Mouse (Mus musculus) CH12.LX (cell line): ENCODE measurements around the gene Txk. TPM values are rescaled to one million over a fixed set of nuclear protein-coding genes. Genes with fewer than 3 reads are reported as not detected.

Experiments used
- DNase-seq: peaks from one replicate; pipeline ENCODE4 v3.0.0-alpha.2; 2013; ENCODE audit errors: extremely low read depth
- H3K27ac ChIP-seq: 2 replicates; pipeline ENCODE4 v1.5.1; 2012; ENCODE audit warnings: low read depth, mild to moderate bottlenecking, control low read depth, moderate library complexity; ENCODE audit not compliant: insufficient read depth
- H3K27me3 ChIP-seq: replicated peaks from 2 replicates; pipeline ENCODE3; 2012; ENCODE audit warnings: inconsistent platforms
- H3K36me3 ChIP-seq, 2 experiments: replicated peaks in 1 of 2; 2 replicates each; pipeline versions ENCODE3 to v1.6.1; 2012; ENCODE audit warnings: inconsistent platforms in 1 of 2, low read length in 1 of 2, mild to moderate bottlenecking in 1 of 2, mixed read lengths in 1 of 2, moderate library complexity in 1 of 2; ENCODE audit not compliant: control insufficient read depth in 1 of 2, insufficient read depth in 1 of 2
- H3K4me1 ChIP-seq, 2 experiments: 2 replicates each; pipeline ENCODE4 v1.6.1; 2012; ENCODE audit warnings: inconsistent platforms in 1 of 2, moderate library complexity in 1 of 2; ENCODE audit not compliant: insufficient read depth in 2 of 2, control insufficient read depth in 1 of 2
- H3K4me2 ChIP-seq: 2 replicates; pipeline ENCODE4 v1.6.1; 2012; ENCODE audit warnings: low read depth, mild to moderate bottlenecking, control low read depth; ENCODE audit not compliant: poor library complexity, insufficient read depth, severe bottlenecking
- H3K4me3 ChIP-seq, 3 experiments: fragments of 150-350 bp in 1 of 3; sonication (generic) in 1 of 3; replicated peaks in 1 of 3; 2 replicates each; pipeline versions ENCODE3 to v1.5.1; 2011 to 2012; ENCODE audit warnings: low read depth in 2 of 3, low read length in 2 of 3, mild to moderate bottlenecking in 2 of 3, moderate library complexity in 2 of 3, control low read depth in 1 of 3, improper control_type of control experiment in 1 of 3, inconsistent platforms in 1 of 3, mixed read lengths in 1 of 3; ENCODE audit not compliant: poor library complexity in 1 of 3
- H3K79me2 ChIP-seq: replicated peaks from 2 replicates; pipeline ENCODE4 v1.6.1; 2012; ENCODE audit warnings: mild to moderate bottlenecking, moderate library complexity; ENCODE audit not compliant: control insufficient read depth, poor library complexity, insufficient read depth, severe bottlenecking; ENCODE audit errors: extremely low read depth
- H3K9ac ChIP-seq: 2 replicates; pipeline ENCODE4 v1.6.1; 2012; ENCODE audit warnings: low read depth, mild to moderate bottlenecking, control low read depth, moderate library complexity; ENCODE audit not compliant: insufficient read depth
- H3K9me3 ChIP-seq: replicated peaks from 2 replicates; pipeline ENCODE3; 2012; ENCODE audit warnings: low read length, inconsistent platforms, mixed read lengths
- BHLHE40 ChIP-seq: IDR thresholded peaks from 2 replicates; pipeline ENCODE4 v1.6.1; 2011; ENCODE audit warnings: mild to moderate bottlenecking, low read depth, low read length, improper control_type of control experiment
- CHD1 ChIP-seq: IDR thresholded peaks from 2 replicates; pipeline ENCODE4 v1.6.1; 2012; ENCODE audit warnings: low read depth, low read length, improper control_type of control experiment, inconsistent platforms
- EP300 ChIP-seq: IDR thresholded peaks from 2 replicates; pipeline ENCODE4 v1.6.1; 2011; ENCODE audit warnings: low read length, improper control_type of control experiment
- ETS1 ChIP-seq: conservative IDR thresholded peaks from 2 replicates; pipeline ENCODE4 v1.6.1; 2012; ENCODE audit warnings: low read depth, mild to moderate bottlenecking, inconsistent platforms, low read length, improper control_type of control experiment, moderate library complexity
- GABPA ChIP-seq: IDR thresholded peaks from 2 replicates; pipeline ENCODE4 v1.6.1; 2012; ENCODE audit warnings: low read depth, low read length, improper control_type of control experiment, inconsistent platforms; ENCODE audit not compliant: insufficient replicate concordance
- HCFC1 ChIP-seq: IDR thresholded peaks from 2 replicates; pipeline ENCODE4 v1.6.1; 2012; ENCODE audit warnings: low read depth, mild to moderate bottlenecking, inconsistent platforms, low read length, improper control_type of control experiment
- IRF4 ChIP-seq: IDR thresholded peaks from 2 replicates; pipeline ENCODE4 v1.6.1; 2014; ENCODE audit warnings: low read depth, mild to moderate bottlenecking, inconsistent platforms, low read length, improper control_type of control experiment
- JUN ChIP-seq: IDR thresholded peaks from 2 replicates; pipeline ENCODE4 v1.6.1; 2011; ENCODE audit warnings: low read depth, mild to moderate bottlenecking, low read length, improper control_type of control experiment, moderate library complexity; ENCODE audit not compliant: insufficient read depth
- JUND ChIP-seq: conservative IDR thresholded peaks from 2 replicates; pipeline ENCODE4 v1.6.1; 2011; ENCODE audit warnings: low read depth, low read length, improper control_type of control experiment
- KAT2A ChIP-seq: IDR thresholded peaks from 2 replicates; pipeline ENCODE4 v1.6.1; 2012; ENCODE audit warnings: low read length, improper control_type of control experiment, inconsistent platforms; ENCODE audit not compliant: insufficient replicate concordance
- MAFK ChIP-seq: IDR thresholded peaks from 2 replicates; pipeline ENCODE4 v1.6.1; 2011; ENCODE audit warnings: low read length, improper control_type of control experiment; ENCODE audit not compliant: insufficient replicate concordance
- MAX ChIP-seq: IDR thresholded peaks from 2 replicates; pipeline ENCODE4 v1.6.1; 2011; ENCODE audit warnings: low read length, improper control_type of control experiment
- MAZ ChIP-seq: IDR thresholded peaks from 2 replicates; pipeline ENCODE4 v1.6.1; 2012; ENCODE audit warnings: low read depth, mild to moderate bottlenecking, inconsistent platforms, low read length, improper control_type of control experiment, moderate library complexity
- MXI1 ChIP-seq: IDR thresholded peaks from 2 replicates; pipeline ENCODE4 v1.6.1; 2011; ENCODE audit warnings: mild to moderate bottlenecking, low read depth, low read length, improper control_type of control experiment
- MYC ChIP-seq: IDR thresholded peaks from 2 replicates; pipeline ENCODE4 v1.6.1; 2011; ENCODE audit warnings: low read depth, mild to moderate bottlenecking, improper control_type of control experiment, low read length
- NELFE ChIP-seq: IDR thresholded peaks from 2 replicates; pipeline ENCODE4 v1.6.1; 2011; ENCODE audit warnings: low read depth, low read length, improper control_type of control experiment
- PAX5 ChIP-seq: IDR thresholded peaks from 2 replicates; pipeline ENCODE4 v1.6.1; 2012; ENCODE audit warnings: low read length, inconsistent platforms, mixed read lengths
- POLR2A ChIP-seq: IDR thresholded peaks from 2 replicates; pipeline ENCODE4 v1.6.1; 2011; ENCODE audit warnings: low read depth, mild to moderate bottlenecking, improper control_type of control experiment, low read length
- POLR2AphosphoS2 ChIP-seq: IDR thresholded peaks from 2 replicates; pipeline ENCODE4 v1.6.1; 2011; ENCODE audit warnings: low read depth, low read length, improper control_type of control experiment
- RAD21 ChIP-seq: IDR thresholded peaks from 2 replicates; pipeline ENCODE4 v1.6.1; 2011; ENCODE audit warnings: low read depth, mild to moderate bottlenecking, low read length, improper control_type of control experiment, moderate library complexity
- SIN3A ChIP-seq: IDR thresholded peaks from 2 replicates; pipeline ENCODE4 v1.6.1; 2012; ENCODE audit warnings: low read length, improper control_type of control experiment, inconsistent platforms
- TBP ChIP-seq: conservative IDR thresholded peaks from 2 replicates; pipeline ENCODE4 v1.6.1; 2011; ENCODE audit warnings: low read depth, low read length, improper control_type of control experiment
- TCF12 ChIP-seq: IDR thresholded peaks from 2 replicates; pipeline ENCODE4 v1.6.1; 2014; ENCODE audit warnings: low read depth, mild to moderate bottlenecking, inconsistent platforms, low read length, improper control_type of control experiment
- UBTF ChIP-seq: IDR thresholded peaks from 2 replicates; pipeline ENCODE4 v1.6.1; 2012; ENCODE audit warnings: low read depth, mild to moderate bottlenecking, inconsistent platforms, low read length, improper control_type of control experiment, moderate library complexity
- USF1 ChIP-seq: IDR thresholded peaks from 2 replicates; pipeline ENCODE4 v1.6.1; 2014; ENCODE audit warnings: low read depth, mild to moderate bottlenecking, inconsistent platforms, low read length, improper control_type of control experiment
- USF2 ChIP-seq: conservative IDR thresholded peaks from 2 replicates; pipeline ENCODE4 v1.6.1; 2011; ENCODE audit warnings: low read depth, low read length, improper control_type of control experiment
- ZC3H11A ChIP-seq: IDR thresholded peaks from 2 replicates; pipeline ENCODE4 v1.6.1; 2012; ENCODE audit warnings: low read depth, mild to moderate bottlenecking, inconsistent platforms, low read length, improper control_type of control experiment
- ZKSCAN1 ChIP-seq: IDR thresholded peaks from 2 replicates; pipeline ENCODE4 v1.6.1; 2012; ENCODE audit warnings: low read depth, inconsistent platforms, low read length, improper control_type of control experiment, borderline replicate concordance
- ZMIZ1 ChIP-seq: IDR thresholded peaks from 2 replicates; pipeline ENCODE4 v1.6.1; 2012; ENCODE audit warnings: low read depth, mild to moderate bottlenecking, inconsistent platforms, low read length, improper control_type of control experiment
- dilution Hi-C: fragments of 300-500 bp; cut with MboI; formaldehyde crosslinking; loops from 2 replicates; pipeline ENCODE4 v1.14.3; 2020; ENCODE audit warnings: low sequenced_read_pairs; ENCODE audit not compliant: extremely low pct_unique_long_range_greater_than_20kb, extremely low pct_ligation_motif_present
- in situ Hi-C: fragments of 300-500 bp; cut with MboI; formaldehyde crosslinking; loops from 3 replicates; pipeline ENCODE4 v1.14.3; 2019; ENCODE audit warnings: low sequenced_read_pairs, low pct_ligation_motif_present, low pct_unique_long_range_greater_than_20kb, mixed read lengths
- polyA plus RNA-seq: library from polyadenylated mRNA; unstranded; fragments of >175 nt; gene quantifications from 2 replicates; pipeline ENCODE4 v1.2.1, GENCODE M21; 2012; ENCODE audit warnings: low read depth; ENCODE audit not compliant: insufficient read length
- total RNA-seq, 2 experiments: library from RNA; depleted of rRNA; stranded (reverse); fragments of 300-350 nt in 1 of 2; fragments of >200 nt in 1 of 2; gene quantifications; 2 replicates each; pipeline ENCODE4 v1.2.3; 2012 to 2014

Txk gene
- total and polyA plus RNA-seq, 3 experiments, result 0.08 to 0.11 TPM; not detected in 1

DNA sequence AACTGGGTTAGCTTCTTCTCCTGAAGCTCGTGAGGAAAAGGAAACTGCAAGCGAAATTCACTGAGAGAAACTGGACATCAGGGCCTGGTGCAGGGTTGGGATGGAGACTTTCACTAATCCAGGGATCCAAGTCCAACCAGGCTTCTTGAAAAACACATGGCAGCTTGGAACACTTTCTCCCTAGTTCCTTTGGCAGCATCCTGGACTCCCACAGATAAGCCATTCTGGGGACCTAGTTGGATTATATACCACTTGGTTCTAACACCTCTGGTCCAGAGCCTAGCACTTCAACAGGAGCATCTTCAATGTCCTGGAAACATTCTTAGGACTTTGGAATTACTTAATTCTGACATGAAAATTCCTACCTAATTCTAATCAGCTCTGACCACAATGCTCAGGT is 2.5 kb upstream of the Txk start:
- no peak for TF ChIP-seq KAT2A
- no peak for TF ChIP-seq POLR2A
- TF ChIP-seq MAFK, result no peak
- no peak for TF ChIP-seq JUN
- no peak for TF ChIP-seq HCFC1
- TF ChIP-seq ZKSCAN1, result no peak
- TF ChIP-seq MAZ, result no peak
- TF ChIP-seq USF2, result no peak
- no peak for TF ChIP-seq JUND
- TF ChIP-seq TBP, result no peak
- no peak for TF ChIP-seq IRF4
- no peak for TF ChIP-seq NELFE
- no peak for TF ChIP-seq ZC3H11A
- no peak for TF ChIP-seq PAX5
- no peak for TF ChIP-seq BHLHE40
- no peak for TF ChIP-seq SIN3A
- TF ChIP-seq USF1, result no peak
- no peak for TF ChIP-seq POLR2AphosphoS2
- no peak for TF ChIP-seq MAX
- TF ChIP-seq, all 38 proteins: peak for 0
- Histone ChIP-seq H3K9ac (no peak overlapping the region), H3K79me2 (no peaks in the 10 kb centered on the region), H3K4me2 (no peak overlapping the region), H3K4me1 (peaks cover 0 to 9% of the 10 kb centered on the region in 2 experiments; a peak in 1 of 4 replicates), H3K4me3 (no peak overlapping the region), H3K27ac (no peak overlapping the region), H3K9me3 (no peaks in the 10 kb centered on the region), H3K36me3 (peaks cover 5 to 65% of the 10 kb centered on the region in 2 experiments), H3K27me3 (no peaks in the 10 kb centered on the region)
- in situ Hi-C loops, result no loop called here
- no peak for DNase-seq
- dilution Hi-C loops, result no loop called here

DNA sequence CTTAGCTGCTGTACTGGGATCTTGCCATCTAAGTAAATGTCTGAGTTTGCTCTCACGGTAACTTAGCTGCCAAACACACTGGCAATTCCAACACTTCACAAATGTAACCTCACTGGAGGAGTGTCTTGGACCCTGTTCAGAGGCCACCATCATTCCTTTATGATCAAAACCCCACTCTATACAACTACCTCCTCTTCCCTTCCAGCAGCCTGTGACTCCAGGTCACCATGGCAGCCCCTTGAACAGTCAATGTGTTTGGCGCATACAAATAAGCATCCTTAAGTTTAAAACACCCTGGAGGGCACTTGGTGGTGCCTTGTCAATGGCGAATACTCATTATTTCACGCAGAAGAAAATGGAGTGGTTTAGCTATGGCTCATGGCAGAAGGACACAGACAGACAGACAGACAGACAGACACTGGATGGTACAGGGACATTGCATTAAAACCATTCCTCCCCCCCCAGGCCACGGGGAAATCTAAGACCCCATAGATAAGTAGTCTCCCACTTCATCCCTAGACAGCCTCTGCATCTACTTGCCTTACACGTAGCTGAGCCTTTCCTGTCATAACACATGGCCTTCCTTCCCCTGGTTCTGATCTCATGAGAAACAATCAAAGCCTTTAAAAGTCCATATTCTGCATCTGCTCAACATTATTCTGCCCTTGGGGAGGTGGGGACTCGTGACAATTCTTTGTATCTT is 1.4 kb downstream of the Txk start:
- no peak for TF ChIP-seq MYC
- no peak for TF ChIP-seq EP300
- TF ChIP-seq ZC3H11A, result no peak
- TF ChIP-seq GABPA, result no peak
- TF ChIP-seq TBP, result no peak
- no peak for TF ChIP-seq BHLHE40
- TF ChIP-seq HCFC1, result no peak
- TF ChIP-seq MXI1, result no peak
- no peak for TF ChIP-seq ZMIZ1
- TF ChIP-seq PAX5, result no peak
- no peak for TF ChIP-seq UBTF
- TF ChIP-seq TCF12, result no peak
- no peak for TF ChIP-seq CHD1
- no peak for TF ChIP-seq RAD21
- no peak for TF ChIP-seq POLR2AphosphoS2
- no peak for TF ChIP-seq MAFK
- no peak for TF ChIP-seq MAZ
- TF ChIP-seq ETS1, result no peak
- no peaks in the 10 kb centered on the region for H3K27me3 ChIP-seq
- H3K4me3 ChIP-seq, result no peak overlapping the region
- H3K9me3 ChIP-seq, result no peaks in the 10 kb centered on the region
- no peak overlapping the region for H3K9ac ChIP-seq
- peaks cover 0 to 9% of the 10 kb centered on the region in 2 experiments; a peak in 1 of 4 replicates for H3K4me1 ChIP-seq
- dilution Hi-C loops, result no loop called here
- H3K27ac ChIP-seq, result no peak overlapping the region
- peaks cover 2 to 29% of the 10 kb centered on the region in 2 experiments for H3K36me3 ChIP-seq
- no peak for DNase-seq
- H3K4me2 ChIP-seq, result no peak overlapping the region
- no peaks in the 10 kb centered on the region for H3K79me2 ChIP-seq
- in situ Hi-C loops, result no loop called here
